Mouse (Mus musculus) liver, embryonic 14.5 days (tissue): ENCODE measurements around the gene Sall4. TPM values are rescaled to one million over a fixed set of nuclear protein-coding genes. Genes with fewer than 3 reads are reported as not detected.

ENCODE experiments used
- ATAC-seq: fragments of 200-750 bp; cut with Nextera tagmentation; 2 replicates; pipeline ENCODE4 v1.8.0; 2017; ENCODE audit warnings: moderate number of reproducible peaks, mild to moderate bottlenecking, moderate library complexity; ENCODE audit not compliant: insufficient read depth
- DNase-seq, 3 experiments: peaks; one replicate each; pipeline ENCODE4 v3.0.0-alpha.2; 2012 to 2013; ENCODE audit warnings: low read depth in 3 of 3, low spot score in 3 of 3
- H3K27ac ChIP-seq: fragments of 300-500 bp; sonication (generic); 2 replicates; pipeline ENCODE4 v1.5.1; 2014; ENCODE audit warnings: moderate library complexity, mild to moderate bottlenecking, control low read depth, inconsistent platforms
- H3K27me3 ChIP-seq: fragments of 300-500 bp; sonication (generic); 2 replicates; pipeline ENCODE4 v1.6.1; 2014; ENCODE audit warnings: mild to moderate bottlenecking, low read length, moderate library complexity; ENCODE audit not compliant: control insufficient read depth, insufficient read depth
- H3K36me3 ChIP-seq: fragments of 300-500 bp; sonication (generic); replicated peaks from 2 replicates; pipeline ENCODE4 v1.6.1; 2014; ENCODE audit warnings: low read depth; ENCODE audit not compliant: control insufficient read depth, insufficient read depth
- H3K4me1 ChIP-seq, 2 experiments: fragments of 200-500 bp in 1 of 2; fragments of 300-500 bp in 1 of 2; sonication (generic) in 1 of 2; replicated peaks; 2 replicates each; pipeline ENCODE4 v1.6.1; 2012 to 2014; ENCODE audit warnings: antibody characterized with exemption in 1 of 2, inconsistent platforms in 1 of 2, low read length in 1 of 2; ENCODE audit not compliant: control insufficient read depth in 2 of 2, insufficient read depth in 2 of 2
- H3K4me2 ChIP-seq: fragments of 300-500 bp; sonication (generic); 2 replicates; pipeline ENCODE4 v1.6.1; 2014; ENCODE audit warnings: low read depth, mild to moderate bottlenecking, control low read depth, moderate library complexity
- H3K4me3 ChIP-seq, 2 experiments: fragments of 200-500 bp in 1 of 2; fragments of 300-500 bp in 1 of 2; sonication (generic) in 1 of 2; 2 replicates each; pipeline ENCODE4 v1.5.1; 2012 to 2014; ENCODE audit warnings: low read depth in 2 of 2, low read length in 2 of 2, mild to moderate bottlenecking in 2 of 2, control low read depth in 1 of 2, inconsistent platforms in 1 of 2, moderate library complexity in 1 of 2; ENCODE audit not compliant: insufficient read depth in 1 of 2
- H3K9ac ChIP-seq: fragments of 300-500 bp; sonication (generic); replicated peaks from 2 replicates; pipeline ENCODE4 v1.6.1; 2014; ENCODE audit warnings: mild to moderate bottlenecking, control low read depth, moderate library complexity
- H3K9me3 ChIP-seq: fragments of 300-500 bp; sonication (generic); 2 replicates; pipeline ENCODE4 v1.6.1; 2016; ENCODE audit warnings: low read length, mixed read lengths; ENCODE audit not compliant: control insufficient read depth
- CTCF ChIP-seq: IDR thresholded peaks from 2 replicates; pipeline ENCODE4 v1.5.1; 2016; ENCODE audit warnings: antibody characterized with exemption, low read depth, control low read depth
- EP300 ChIP-seq: IDR thresholded peaks from 2 replicates; pipeline ENCODE4 v1.6.1; 2016; ENCODE audit warnings: antibody characterized with exemption, low read depth
- WGBS: fragments of 180-500 bp; shearing (Covaris S2); extraction: QIAGEN DNeasy Blood & Tissue Kit; methylation state at CpG from one replicate; pipeline ENCODE4 v1.1.7; 2014; ENCODE audit not compliant: insufficient replicate concordance; 5-methylcytosine and 5-hydroxymethylcytosine counted together
- polyA plus RNA-seq, 2 experiments: library from polyadenylated mRNA; depleted of rRNA in 1 of 2; stranded (reverse) in 1 of 2; unstranded in 1 of 2; fragments of >200 nt; fragmentation: Nextera tagmentation in 1 of 2; extraction: Ambion mirVana in 1 of 2; gene quantifications; 2 replicates each; pipeline versions ENCODE4 v1.2.1 to v1.2.3; 2012 to 2014

The Sall4 gene
- polyA plus RNA-seq, 2 experiments = 1.9 to 3.9 TPM

GRCm38 (mm10) chr2:168799326-168799725 is 31.6 kb upstream of the Sall4 start:
- H3K27me3 ChIP-seq = no peaks in the 10 kb centered on the region
- no peak overlapping the region for H3K9ac ChIP-seq
- DNase-seq = no peak
- 0 out of 4 replicates have a peak, but pooled peaks cover 0 to 1% of the 10 kb centered on the region in 2 experiments for H3K4me1 ChIP-seq
- TF ChIP-seq CTCF (no peak), EP300 (no peak)
- ATAC-seq = no peak
- H3K9me3 ChIP-seq = no peaks in the 10 kb centered on the region
- WGBS = 64% methylated on average over 12 of the region's 12 CpGs
- no peak overlapping the region for H3K4me3 ChIP-seq
- no peak overlapping the region for H3K4me2 ChIP-seq
- H3K36me3 ChIP-seq = no peaks in the 10 kb centered on the region
- H3K27ac ChIP-seq = no peak overlapping the region

- no peaks in the 10 kb centered on the region for H3K36me3 ChIP-seq
- 0 out of 4 replicates have a peak, but pooled peaks cover 0 to 1% of the 10 kb centered on the region in 2 experiments for H3K4me1 ChIP-seq
- no peaks in the 10 kb centered on the region for H3K9me3 ChIP-seq
- H3K27ac ChIP-seq = no peak overlapping the region
- DNase-seq = no peak
- no peaks in the 10 kb centered on the region for H3K27me3 ChIP-seq
- H3K4me3 ChIP-seq = no peak overlapping the region
- TF ChIP-seq CTCF (no peak), EP300 (no peak)
- ATAC-seq = no peak
- WGBS = 58% methylated on average over 7 of the region's 7 CpGs
- no peak overlapping the region for H3K4me2 ChIP-seq
- H3K9ac ChIP-seq = no peak overlapping the region
Measured at GRCm38 (mm10) chr2:168798921-168799320, 31.2 kb upstream of the Sall4 start.

- ATAC-seq (no peak), DNase-seq (no peak)
- TF ChIP-seq CTCF (no peak), EP300 (no peak)
- Histone ChIP-seq H3K4me2 (no peak overlapping the region), H3K9ac (no peak overlapping the region), H3K27ac (no peak overlapping the region), H3K9me3 (no peaks in the 10 kb centered on the region), H3K4me1 (no peaks in the 10 kb centered on the region), H3K4me3 (no peak overlapping the region), H3K27me3 (no peaks in the 10 kb centered on the region), H3K36me3 (no peaks in the 10 kb centered on the region)
- 70% methylated on average over 4 of the region's 4 CpGs for WGBS
Measured at GRCm38 (mm10) chr2:168791115-168791802, 23.5 kb upstream of the Sall4 start.

GRCm38 (mm10) chr2:168786174-168786573 is 18.4 kb upstream of the Sall4 start:
- DNase-seq (no peak), ATAC-seq (no peak)
- Histone ChIP-seq H3K27me3 (no peaks in the 10 kb centered on the region), H3K4me2 (no peak overlapping the region), H3K9me3 (no peaks in the 10 kb centered on the region), H3K27ac (no peak overlapping the region), H3K4me3 (no peak overlapping the region), H3K9ac (no peak overlapping the region), H3K4me1 (no peaks in the 10 kb centered on the region), H3K36me3 (no peaks in the 10 kb centered on the region)
- TF ChIP-seq CTCF (no peak), EP300 (no peak)
- 67% methylated on average over 9 of the region's 9 CpGs for WGBS

GRCm38 (mm10) chr2:168780596-168780995 is 12.9 kb upstream of the Sall4 start:
- Histone ChIP-seq H3K9me3 (no peaks in the 10 kb centered on the region), H3K9ac (no peak overlapping the region), H3K27ac (no peak overlapping the region), H3K36me3 (no peaks in the 10 kb centered on the region), H3K4me1 (peaks cover 0 to 6% of the 10 kb centered on the region in 2 experiments; a peak in 1 of 4 replicates), H3K4me2 (no peak overlapping the region), H3K4me3 (no peak overlapping the region), H3K27me3 (no peaks in the 10 kb centered on the region)
- TF ChIP-seq CTCF (no peak), EP300 (no peak)
- ATAC-seq (no peak), DNase-seq (no peak)
- 57% methylated on average over 9 of the region's 9 CpGs for WGBS
